Mouse (Mus musculus) ES-E14 (cell line): ENCODE measurements around the gene Bckdk. TPM values are rescaled to one million over a fixed set of nuclear protein-coding genes. Genes with fewer than 3 reads are reported as not detected.

Source experiments
- DNase-seq: peaks from one replicate; pipeline ENCODE4 v3.0.0-alpha.2; 2013; ENCODE audit warnings: low read depth, low spot score
- H3K27ac ChIP-seq: 2 replicates; pipeline ENCODE4 v1.5.1; 2012; ENCODE audit warnings: low read depth, mild to moderate bottlenecking, low read length, moderate library complexity, mixed read lengths; ENCODE audit not compliant: poor library complexity, insufficient read depth, severe bottlenecking
- H3K36me3 ChIP-seq: 2 replicates; pipeline ENCODE4 v1.6.1; 2012; ENCODE audit warnings: mild to moderate bottlenecking, low read length, moderate library complexity, mixed read lengths; ENCODE audit not compliant: control insufficient read depth, poor library complexity, insufficient read depth, severe bottlenecking
- H3K4me1 ChIP-seq, 2 experiments: fragments of 150-350 bp in 1 of 2; sonication (generic) in 1 of 2; 2 replicates each; pipeline ENCODE4 v1.6.1; 2012; ENCODE audit warnings: low read length in 2 of 2, mild to moderate bottlenecking in 1 of 2, mixed read lengths in 1 of 2; ENCODE audit not compliant: control insufficient read depth in 2 of 2, insufficient read depth in 2 of 2, poor library complexity in 1 of 2
- H3K4me3 ChIP-seq, 2 experiments: fragments of 150-350 bp in 1 of 2; sonication (generic) in 1 of 2; 2 replicates each; pipeline ENCODE4 v1.5.1; 2012; ENCODE audit warnings: low read length in 2 of 2, low read depth in 1 of 2, mild to moderate bottlenecking in 1 of 2, mixed read lengths in 1 of 2; ENCODE audit not compliant: insufficient read depth in 1 of 2, poor library complexity in 1 of 2, severe bottlenecking in 1 of 2
- H3K9ac ChIP-seq: 2 replicates; pipeline ENCODE4 v1.6.1; 2012; ENCODE audit warnings: low read depth, mild to moderate bottlenecking, low read length, mixed read lengths; ENCODE audit not compliant: poor library complexity, insufficient read depth, severe bottlenecking
- H3K9me3 ChIP-seq: fragments of 150-350 bp; sonication (generic); 2 replicates; pipeline ENCODE4 v1.6.1; 2012; ENCODE audit warnings: low read depth, mild to moderate bottlenecking, low read length; ENCODE audit not compliant: control insufficient read depth, insufficient read depth
- CHD2 ChIP-seq: IDR thresholded peaks from 2 replicates; pipeline ENCODE4 v1.6.1; 2014; ENCODE audit warnings: mild to moderate bottlenecking, low read depth, low read length, inconsistent platforms
- HCFC1 ChIP-seq: IDR thresholded peaks from 2 replicates; pipeline ENCODE4 v1.6.1; 2012; ENCODE audit warnings: low read length, inconsistent platforms, borderline replicate concordance; ENCODE audit not compliant: insufficient read depth
- MAFK ChIP-seq: IDR thresholded peaks from 2 replicates; pipeline ENCODE4 v1.6.1; 2014; ENCODE audit warnings: mild to moderate bottlenecking, low read depth, low read length, inconsistent platforms; ENCODE audit not compliant: insufficient read depth
- ZC3H11A ChIP-seq: IDR thresholded peaks from 2 replicates; pipeline ENCODE4 v1.6.1; 2012; ENCODE audit warnings: low read depth, mild to moderate bottlenecking, inconsistent platforms, low read length, borderline replicate concordance
- ZNF384 ChIP-seq: IDR thresholded peaks from 2 replicates; pipeline ENCODE4 v1.6.1; 2012; ENCODE audit warnings: low read depth, low read length, inconsistent platforms
- in situ Hi-C, 2 experiments: fragments of 600-800 bp; cut with MboI; formaldehyde crosslinking; loops; one replicate each; pipeline ENCODE4 v1.15.1; 2025; ENCODE audit warnings: low sequenced_read_pairs in 2 of 2, inconsistent platforms in 1 of 2; ENCODE audit not compliant: unreplicated experiment in 2 of 2
- total RNA-seq: library from RNA; depleted of rRNA; stranded (reverse); fragments of 300-350 nt; gene quantifications from 2 replicates; pipeline ENCODE4 v1.2.3, GENCODE M21; 2012

Bckdk gene
- total RNA-seq, 1 experiment = 56.4 TPM

- in situ Hi-C loops = no loop called here
- no peaks in the 10 kb centered on the region for H3K9me3 ChIP-seq
- no peak for TF ChIP-seq ZC3H11A
- no peak for TF ChIP-seq MAFK
- no peak for TF ChIP-seq ZNF384
- no peak for TF ChIP-seq HCFC1
- no peak for TF ChIP-seq CHD2
- no peak for DNase-seq
- peak within 1 kb of the TSS; percentile 100 for H3K9ac ChIP-seq
- peak within 1 kb of the TSS; percentile 99 for H3K27ac ChIP-seq
- peak within 1 kb of the TSS; percentile 77 to 90 for H3K4me3 ChIP-seq
- H3K36me3 ChIP-seq = peaks cover 28% of the 10 kb centered on the region
- H3K4me1 ChIP-seq = peaks cover 0 to 2% of the 10 kb centered on the region in 2 experiments; a peak in 1 of 4 replicates
These were observed 27.8 kb upstream of the Bckdk start, which contains the start of gene Zfp646 for GRCm38 (mm10) chr7:127876041-127876466. TSS of gene Zfp646 (plus strand) at chr7:127876221.

DNA sequence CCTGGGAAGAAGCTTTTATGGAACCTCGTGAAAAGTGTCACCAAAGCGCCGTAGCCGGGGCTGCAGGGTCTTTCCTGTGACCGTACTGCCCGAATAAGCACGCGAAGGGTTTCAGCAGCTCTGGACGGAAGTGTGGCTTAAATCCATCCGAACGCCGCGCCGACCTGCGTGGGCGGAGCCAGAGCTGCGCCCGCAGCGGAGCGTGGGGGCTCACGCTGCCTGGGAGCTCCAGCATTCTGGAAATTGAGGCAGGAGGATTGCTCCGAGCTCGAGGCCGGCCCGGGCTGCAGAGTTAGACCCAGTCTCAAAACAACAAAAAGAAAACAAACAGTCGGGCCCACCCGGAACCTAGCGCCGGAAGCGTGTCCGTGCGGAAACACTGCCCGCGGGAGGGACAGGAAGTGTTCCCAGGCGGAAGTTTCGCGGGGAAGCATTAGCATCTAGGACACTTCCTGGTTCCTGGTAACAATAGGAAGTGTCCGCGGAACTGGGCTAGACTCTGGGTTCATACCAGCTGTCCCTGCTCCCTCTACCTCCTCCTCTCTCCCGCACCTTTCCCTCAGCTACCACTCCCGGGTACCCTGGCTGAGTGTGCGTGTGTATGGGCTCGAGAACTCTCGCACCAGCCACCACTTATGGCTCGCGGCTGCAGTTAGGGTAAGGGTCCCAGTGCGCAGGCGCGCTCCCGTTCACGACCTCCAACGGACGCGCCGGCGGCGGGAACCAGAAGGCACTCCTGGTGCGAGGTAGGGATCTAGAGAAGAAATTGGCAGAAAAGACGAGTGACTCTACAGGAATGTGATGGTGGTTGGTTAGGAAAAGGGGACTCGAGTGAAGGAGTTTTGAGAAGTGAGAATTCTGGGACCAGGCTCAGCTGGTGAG is 27.2 kb upstream of the Bckdk start, which contains the start of gene Zfp668:
TSS of gene Zfp668 (minus strand) at position 362 of the 882 bp plus-strand sequence.
- Histone ChIP-seq H3K4me1 (peaks cover 0 to 2% of the 10 kb centered on the region in 2 experiments; a peak in 1 of 4 replicates), H3K9ac (peak within 1 kb of the TSS; percentile 100), H3K36me3 (peaks cover 35% of the 10 kb centered on the region), H3K4me3 (peak within 1 kb of the TSS; percentile 77 to 90), H3K27ac (peak within 1 kb of the TSS; percentile 99), H3K9me3 (no peaks in the 10 kb centered on the region)
- TF ChIP-seq HCFC1 (peak; percentile 91), ZC3H11A (no peak)
- peak; percentile 93 for DNase-seq
- in situ Hi-C loops = no loop called here

- Histone ChIP-seq H3K9ac (no peak overlapping the region), H3K27ac (no peak overlapping the region), H3K4me1 (peaks cover 0 to 2% of the 10 kb centered on the region in 2 experiments; a peak in 1 of 4 replicates), H3K4me3 (no peak overlapping the region), H3K9me3 (no peaks in the 10 kb centered on the region), H3K36me3 (peaks cover 57% of the 10 kb centered on the region)
- TF ChIP-seq CHD2 (no peak), ZC3H11A (no peak), MAFK (no peak), HCFC1 (no peak), ZNF384 (no peak)
- in situ Hi-C loops = no loop called here
- no peak for DNase-seq
These were observed 24.6 kb upstream of the Bckdk start for GRCm38 (mm10) chr7:127879301-127879700.

GRCm38 (mm10) chr7:127880431-127880830 is 23.5 kb upstream of the Bckdk start:
- Histone ChIP-seq H3K9me3 (no peaks in the 10 kb centered on the region), H3K4me1 (peaks cover 0 to 2% of the 10 kb centered on the region in 2 experiments; a peak in 1 of 4 replicates), H3K9ac (no peak overlapping the region), H3K36me3 (peaks cover 66% of the 10 kb centered on the region), H3K27ac (no peak overlapping the region), H3K4me3 (no peak overlapping the region)
- no peak for TF ChIP-seq MAFK
- TF ChIP-seq ZC3H11A = no peak
- no peak for DNase-seq
- in situ Hi-C loops = no loop called here
